In genomic region chr8:85700101-85700750, GRCm38 (mm10) we compare ENCODE assay signal across 7 mouse cellular contexts. TPM values are rescaled to one million over a fixed set of nuclear protein-coding genes. Genes with fewer than 3 reads are reported as not detected.
DNase-seq lines count a peak whose midpoint lies in the region; ATAC-seq and TF ChIP-seq lines count a peak whose summit lies in the region.

No protein-coding gene starts in this region.

- peak; percentile 67 for TF ChIP-seq CTCF in small intestine, adult 2 months (IDR thresholded peaks at IDR 0.05; ENCODE audit: extremely low read depth, insufficient read length, insufficient replicate concordance, low read depth, low read length)

- WGBS in intestine, embryonic 14.5 days: under 1% methylated on average over 82 of the region's 84 CpGs
- WGBS in small intestine, adult 2 months: 1% methylated on average over 84 of the region's 84 CpGs

- TF ChIP-seq POLR2A in small intestine, adult 2 months (IDR thresholded peaks at IDR 0.05; ENCODE audit: low read depth, low read length): no peak

- peak overlapping the region; percentile 77 for H3K9ac ChIP-seq in intestine, embryonic 14.5 days (ENCODE audit: low read length)

- H3K36me3 ChIP-seq in intestine, embryonic 14.5 days (ENCODE audit: control insufficient read depth, insufficient read depth, low read length): no peaks in the 10 kb centered on the region
- H3K36me3 ChIP-seq in small intestine, adult 2 months (ENCODE audit: control insufficient read depth, insufficient read depth, low read length): no peaks in the 10 kb centered on the region

- H3K4me2 ChIP-seq in intestine, embryonic 14.5 days (ENCODE audit: low read length): peak overlapping the region; percentile 86

- no peaks in the 10 kb centered on the region for H3K9me3 ChIP-seq in intestine, embryonic 14.5 days (ENCODE audit: control insufficient read depth, low read length)

- intact Hi-C loops in left cerebral cortex, postnatal 25 days (cut with DNase I): loop anchor here (1.0 to 10.0 kb wide), 4 partner anchors 141 to 885 kb away; partner anchors contain the start of genes Itfg1 and Phkb

- peak overlapping the region; percentile 86 for H3K27ac ChIP-seq in intestine, embryonic 14.5 days (ENCODE audit: low read depth)
- H3K27ac ChIP-seq in small intestine, adult 2 months (ENCODE audit: insufficient read depth, low read depth, low read length): no peak overlapping the region

- 0 out of 2 replicates have a peak, but pooled peaks cover 3% of the 10 kb centered on the region for H3K27me3 ChIP-seq in intestine, embryonic 14.5 days (replicated peaks; ENCODE audit: control insufficient read depth, insufficient read depth, low read length)
- peaks cover 14% of the 10 kb centered on the region; the same call in 1 of the 2 replicates for H3K27me3 ChIP-seq in small intestine, adult 2 months (ENCODE audit: control insufficient read depth, insufficient read depth, low read length)

- H3K4me1 ChIP-seq in intestine, embryonic 14.5 days (replicated peaks; ENCODE audit: control insufficient read depth, insufficient read depth, low read length): no peaks in the 10 kb centered on the region; the same call in 1 of the 2 replicates
- H3K4me1 ChIP-seq in small intestine, adult 2 months (ENCODE audit: control insufficient read depth, insufficient read depth, insufficient read length, low read length): peaks cover 7% of the 10 kb centered on the region

- DNase-seq in adrenal gland, adult 8-10 months: peak; percentile 4
- DNase-seq in cerebellum, postnatal 36 days: peak; percentile 72 to 83
- peak; percentile 45 to 52 for DNase-seq in frontal cortex, postnatal 36 days (ENCODE audit: low spot score in 2 of 2)
- DNase-seq in intestine, embryonic 14.5 days (ENCODE audit: low spot score): peak; percentile 89
- DNase-seq in left cerebral cortex, postnatal 25 days (ENCODE audit: low spot score in 2 of 2): peak; percentile 50 to 68
- DNase-seq in mesoderm, embryonic 11.5 days (ENCODE audit: low read depth, low spot score): peak; percentile 88

- ATAC-seq in intestine, embryonic 14.5 days (replicated peaks; ENCODE audit: low FRiP score, low TSS enrichment, low read depth): peak; percentile 97

- peak overlapping the region; percentile 61 for H3K4me3 ChIP-seq in intestine, embryonic 14.5 days (ENCODE audit: low read depth, low read length)
- H3K4me3 ChIP-seq in small intestine, adult 2 months (ENCODE audit: low read depth, low read length): peak overlapping the region; percentile 66

RNA-seq across cellular contexts. Expression of gene Neto2, which starts 0.5 kb away (rescaled TPM):
- 1 to 10 TPM; 4.5 to 6.3 (median 5.6) TPM for total RNA-seq in adrenal gland, adult 8-10 months (2022)
- polyA plus RNA-seq in intestine, embryonic 14.5 days (2014; fragmentation: Nextera tagmentation; extraction: Ambion mirVana): 13.9 and 15.1 TPM in 2 replicates
- total RNA-seq in left cerebral cortex, postnatal 25 days (2021): 10 to 100 TPM; 75.6 to 75.8 TPM
- 0.06 and 0.16 TPM in 2 replicates for polyA plus RNA-seq in small intestine, adult 2 months (2012; rRNA removed)

Comparison
In these comparisons a context has a peak if more than half of its experiments do, and no peak if none do; other contexts are left out.
1. DNase-seq: peak in every context shown above with its lines; median percentile 89 in intestine, embryonic 14.5 days; 88 in mesoderm, embryonic 11.5 days; 78 in cerebellum, postnatal 36 days; 59 in left cerebral cortex, postnatal 25 days; 48 in frontal cortex, postnatal 36 days; 4 in adrenal gland, adult 8-10 months.
2. RNA of gene Neto2, which starts 0.5 kb away (total RNA-seq): 75.6 to 75.8 TPM in left cerebral cortex, postnatal 25 days; 4.5 to 6.3 TPM in adrenal gland, adult 8-10 months; every median in the first group is over 10 times any median in the second.